Mouse (Mus musculus) stomach, adult 2 months (tissue): Measurements from ENCODE around the gene Cngb1. TPM values are rescaled to one million over a fixed set of nuclear protein-coding genes. Genes with fewer than 3 reads are reported as not detected.

Source experiments
- polyA plus RNA-seq: library from polyadenylated mRNA; depleted of rRNA; stranded (reverse); fragments of >200 nt; gene quantifications from 2 replicates; pipeline ENCODE4 v1.2.3, GENCODE M21; 2012; rRNA removed

The Cngb1 gene
- polyA plus RNA-seq = 0.30 and 0.48 TPM in 2 replicates

DNA sequence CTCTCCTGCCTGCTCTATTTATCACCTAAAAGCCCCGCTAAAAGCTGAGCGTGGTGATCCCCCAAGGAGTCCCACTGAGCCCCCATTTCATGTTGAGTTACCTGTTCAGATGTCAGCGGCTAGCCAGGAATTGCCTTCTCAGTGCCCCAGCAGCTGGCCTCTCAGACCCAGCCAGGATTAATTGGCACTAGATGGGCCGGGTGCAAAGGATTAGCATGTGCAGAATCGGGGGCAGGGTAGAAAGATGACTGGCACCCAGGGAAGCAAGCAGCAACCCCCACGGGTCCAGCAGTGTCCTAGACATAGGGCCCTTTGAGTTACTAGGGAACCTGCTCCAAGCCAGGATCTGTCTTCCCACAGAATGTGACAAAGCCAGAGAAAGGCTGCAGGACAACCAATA is at the start of gene Cngb1:
Gene Cngb1 (minus strand): TSS at position 155 of the 400 bp plus-strand sequence.

DNA sequence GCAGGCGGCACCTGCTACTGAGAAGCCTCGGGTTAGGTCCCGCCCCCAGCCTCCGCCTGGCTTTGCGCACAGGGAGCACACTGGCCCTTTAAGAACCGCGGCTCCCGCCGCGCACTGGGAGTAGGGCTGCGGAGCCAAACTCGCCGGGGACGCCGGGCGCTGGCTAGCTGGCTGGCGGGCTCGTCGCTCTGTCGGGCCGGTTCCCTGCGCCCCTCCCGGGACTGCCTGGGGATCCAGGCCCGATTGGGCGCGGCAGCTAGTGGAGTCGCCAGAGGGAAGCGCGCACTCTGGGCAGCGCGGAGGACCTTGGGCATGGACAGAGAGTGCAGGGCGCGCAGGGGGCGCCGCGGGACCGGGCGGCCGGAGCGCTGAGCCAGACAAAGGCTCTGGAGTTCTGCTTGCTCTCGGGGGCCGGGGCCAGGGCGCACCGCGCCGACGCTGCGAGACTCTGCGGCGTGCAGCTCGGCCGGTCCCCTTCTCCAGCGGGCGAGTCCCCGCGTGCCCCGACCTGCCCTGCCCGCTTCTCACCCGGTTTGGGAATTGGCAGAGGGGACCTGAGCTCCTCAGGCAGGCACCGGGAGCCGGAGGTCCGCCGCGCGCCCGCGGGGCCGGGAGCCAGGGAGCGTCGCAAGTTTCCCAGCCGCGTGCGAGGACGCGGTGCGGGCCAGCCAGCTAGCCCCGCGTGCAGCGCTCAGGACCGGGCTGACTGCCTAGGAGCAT is 45.9 kb upstream of the Cngb1 start, which contains the start of gene Mmp15:
Gene Mmp15 (plus strand): TSS at position 118 of the 720 bp plus-strand sequence.

DNA sequence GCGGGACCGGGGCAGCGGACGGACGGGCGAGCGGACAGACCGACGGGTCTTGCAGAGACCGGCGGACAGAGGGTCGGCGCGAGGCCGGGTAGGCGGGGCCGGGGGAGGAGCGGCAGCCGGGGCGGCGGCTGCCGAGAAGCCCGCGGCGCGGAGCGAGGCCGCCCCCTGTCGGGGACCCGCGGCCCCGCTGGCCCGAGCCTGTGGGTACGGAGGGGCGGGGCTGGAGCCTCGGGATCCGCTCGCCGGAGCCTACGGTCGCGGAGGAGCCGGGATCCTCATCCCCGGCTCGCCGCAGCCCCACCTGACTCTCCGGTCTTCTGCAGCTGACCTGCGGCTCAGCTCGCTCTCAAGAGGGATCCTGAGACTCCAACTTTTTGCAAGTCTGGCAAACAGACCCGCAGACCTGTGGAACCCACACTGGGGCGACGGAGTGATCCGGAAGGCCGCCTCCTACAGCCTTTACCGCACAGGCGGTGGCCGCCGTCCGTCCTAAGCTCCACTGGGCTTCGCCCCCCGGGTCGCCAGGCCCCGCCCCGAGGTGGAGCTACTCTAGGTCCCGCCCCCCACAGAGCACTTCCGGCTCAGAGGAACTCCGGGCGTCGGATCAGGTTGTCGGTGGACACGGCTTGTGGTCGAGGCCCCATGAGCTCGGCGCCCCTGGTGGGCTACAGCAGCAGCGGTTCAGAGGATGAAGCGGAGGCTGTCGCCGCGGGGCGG is 25.5 kb upstream of the Cngb1 start, which contains the start of the genes Zfp319 and Usb1:
Gene Zfp319 (minus strand): TSS at position 231 of the 717 bp plus-strand sequence.
Gene Usb1 (plus strand): TSS at position 565 of the 717 bp plus-strand sequence.

DNA sequence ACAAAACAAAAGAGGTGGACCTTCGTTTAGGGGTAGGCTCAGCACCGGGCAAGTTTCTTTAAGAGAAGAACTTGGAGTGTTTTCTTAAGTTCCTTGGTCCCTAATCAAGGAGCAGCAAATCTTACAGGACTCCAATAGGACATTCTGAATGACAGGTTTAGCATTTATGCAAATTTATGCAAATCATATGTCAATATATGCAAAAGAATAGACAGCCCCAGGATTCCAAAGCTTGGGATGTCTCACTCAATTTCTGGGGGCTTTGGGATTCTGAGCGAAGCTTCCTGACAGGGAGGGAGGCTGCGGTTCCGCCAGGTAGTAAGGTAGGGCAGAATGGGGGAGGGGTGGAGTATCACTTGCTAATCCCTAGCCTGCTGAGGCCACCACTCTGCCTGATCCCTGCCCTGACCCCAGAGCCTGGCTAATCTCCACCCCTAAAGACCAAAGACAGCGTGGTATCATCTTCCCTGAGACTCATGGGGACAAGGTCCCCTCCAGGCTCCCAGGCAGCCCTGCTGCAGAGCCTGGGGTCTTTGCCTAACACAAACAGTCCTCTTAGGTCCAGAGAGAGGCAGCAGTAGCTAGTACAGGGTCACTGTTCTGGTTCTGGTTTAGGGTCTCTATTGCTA is 4.1 kb upstream of the Cngb1 start, which contains the start of gene Tepp:
Gene Tepp (plus strand): TSS at position 225 of the 629 bp plus-strand sequence.

GRCm38 (mm10) chr8:95202649-95203275 is 103.6 kb downstream of the Cngb1 start, which contains the start of gene Kifc3:
Gene Kifc3, minus strand, starts transcription at chr8:95202812.

Other genes starting within 250 kb of the Cngb1 start
- gene Katnb1, start 225.4 kb downstream of the Cngb1 start, polyA plus RNA-seq = 9.2 and 10.0 TPM in 2 replicates
- 40.5 and 53.3 TPM in 2 replicates for gene Kifc3, start 103.8 kb downstream of the Cngb1 start, polyA plus RNA-seq
- 0.46 TPM in 1 of 2 replicates, not detected in the other for gene Tepp, start 4.0 kb upstream of the Cngb1 start, polyA plus RNA-seq
- 3.9 and 4.2 TPM in 2 replicates for gene Zfp319, start 25.4 kb upstream of the Cngb1 start, polyA plus RNA-seq
- gene Usb1, start 25.7 kb upstream of the Cngb1 start, polyA plus RNA-seq = 14.7 and 18.3 TPM in 2 replicates
- 42.4 and 55.9 TPM in 2 replicates for gene Mmp15, start 45.7 kb upstream of the Cngb1 start, polyA plus RNA-seq
- 19.4 and 28.9 TPM in 2 replicates for gene Cfap20, start 128.3 kb upstream of the Cngb1 start, polyA plus RNA-seq
- 4.1 and 4.8 TPM in 2 replicates for gene Csnk2a2, start 183.5 kb upstream of the Cngb1 start, polyA plus RNA-seq
- gene Ccdc113, start 227.5 kb upstream of the Cngb1 start, polyA plus RNA-seq = 0.05 TPM in 1 of 2 replicates, not detected in the other